Mouse (Mus musculus) small intestine, adult 2 months (tissue): ENCODE results near the gene Gm28710.

Experiments
- CTCF ChIP-seq: fragments of 200-500 bp; IDR thresholded peaks from 2 replicates; pipeline ENCODE4 v1.5.1; 2012; ENCODE audit warnings: low read depth, mild to moderate bottlenecking, control low read depth, inconsistent platforms, low read length, moderate library complexity, mixed read lengths; ENCODE audit not compliant: insufficient replicate concordance, insufficient read length; ENCODE audit errors: extremely low read depth
- POLR2A ChIP-seq: fragments of 200-500 bp; IDR thresholded peaks from 2 replicates; pipeline ENCODE4 v1.6.1; 2012; ENCODE audit warnings: low read depth, mild to moderate bottlenecking, control low read depth, inconsistent platforms, low read length, moderate library complexity

DNA sequence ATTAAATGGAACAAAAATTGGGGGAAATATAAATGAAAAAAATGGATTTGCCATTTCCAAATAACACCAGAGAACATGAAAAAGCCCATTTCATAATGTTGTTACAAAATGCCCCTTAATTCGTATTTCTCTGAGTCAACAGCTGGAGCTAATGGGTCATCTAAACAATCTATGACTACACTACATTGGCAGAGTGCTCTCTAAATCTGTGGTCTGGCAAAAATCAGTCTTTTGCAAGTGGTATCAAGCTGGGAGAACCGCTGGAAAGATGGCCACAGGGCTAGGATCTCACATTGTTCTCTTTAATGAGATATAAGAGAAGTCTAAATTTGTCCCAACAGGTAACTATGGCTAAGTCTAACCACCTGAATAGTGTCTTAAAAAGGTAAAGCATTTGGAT lies 14.4 kb upstream of the Gm28710 start:
- TF ChIP-seq POLR2A = no peak
- TF ChIP-seq CTCF = no peak
